In genomic region chr2:50440333-50440732, GRCm38 (mm10) we compare ENCODE assay signal across 20 mouse cellular contexts.
DNase-seq lines count a peak whose midpoint lies in the region; ATAC-seq lines count a peak whose summit lies in the region.
"Had no signal": no experiment of that assay in that cellular context is flagged by ENCODE, and none has a peak within 500 bp of the region (broad histone marks: within the 10 kb centered on the region; RNA-seq: fewer than 3 reads in every experiment).

No protein-coding gene starts in this region.

- no peak overlapping the region for H3K4me2 ChIP-seq in forebrain, embryonic 15.5 days (replicated peaks)
- H3K4me2 ChIP-seq: embryonic facial prominence, embryonic 12.5 days; forebrain, embryonic 13.5 days had no signal

- 0 out of 2 replicates have a peak, but pooled peaks cover 7% of the 10 kb centered on the region for H3K4me1 ChIP-seq in forebrain, embryonic 15.5 days

- peak; percentile 57; the same call in 1 of the 2 replicates for ATAC-seq in cerebellum, adult (ENCODE audit: insufficient number of reproducible peaks, low FRiP score, low TSS enrichment)
- ATAC-seq in forebrain, embryonic 15.5 days (replicated peaks), result no peak
- ATAC-seq: CD4-positive, CD25-positive, alpha-beta regulatory T cell, adult 4 months; forebrain, embryonic 13.5 days; forebrain, embryonic 16.5 days had no signal

- DNase-seq in cerebellum, adult 11-12 months, result no peak
- DNase-seq in Muller cell, postnatal 12 days (ENCODE audit: inconsistent ontology term), result peak; percentile 75
- DNase-seq in skeletal muscle tissue, adult 2 months (ENCODE audit: low read depth, low spot score), result peak; percentile 23
- DNase-seq: adrenal gland, adult 2 months; adrenal gland, postnatal 10 days; adrenal gland, postnatal 25 days; B cell, adult 2 months; cerebellum, adult 11 months; cerebellum, adult 9-10 months; cerebellum, postnatal 10 days; cerebellum, postnatal 25 days had no signal

- H3K4me3 ChIP-seq in forebrain, embryonic 15.5 days, result no peak overlapping the region
- H3K4me3 ChIP-seq: embryonic facial prominence, embryonic 10.5 days; embryonic facial prominence, embryonic 12.5 days; forebrain, embryonic 13.5 days had no signal

- H3K27ac ChIP-seq in forebrain, embryonic 15.5 days (replicated peaks), result no peak overlapping the region
- H3K27ac ChIP-seq: embryonic facial prominence, embryonic 10.5 days; embryonic facial prominence, embryonic 12.5 days; forebrain, embryonic 13.5 days had no signal

- no peak overlapping the region for H3K9ac ChIP-seq in forebrain, embryonic 15.5 days (replicated peaks)
- H3K9ac ChIP-seq: embryonic facial prominence, embryonic 12.5 days; forebrain, embryonic 13.5 days had no signal

- H3K9me3 ChIP-seq in forebrain, embryonic 15.5 days, result no peaks in the 10 kb centered on the region
- H3K9me3 ChIP-seq: embryonic facial prominence, embryonic 10.5 days; embryonic facial prominence, embryonic 12.5 days; forebrain, embryonic 13.5 days had no signal

- no peaks in the 10 kb centered on the region for H3K27me3 ChIP-seq in forebrain, embryonic 15.5 days
- H3K27me3 ChIP-seq: CH12.LX; embryonic facial prominence, embryonic 12.5 days; forebrain, embryonic 13.5 days had no signal

- H3K36me3 ChIP-seq in forebrain, embryonic 15.5 days, result no peaks in the 10 kb centered on the region
- H3K36me3 ChIP-seq: embryonic facial prominence, embryonic 10.5 days; embryonic facial prominence, embryonic 12.5 days; G1E had no signal
